Mouse (Mus musculus): ENCODE results near the gene Ndufaf1. TPM values are rescaled to one million over a fixed set of nuclear protein-coding genes. Genes with fewer than 3 reads are reported as not detected.
A peak's percentile ranks its signal among the peaks of the same experiment; 100 is the strongest.
"Not testable (repeated sequence)": the region's sequence is repeated elsewhere in the genome, so short reads cannot be mapped to it uniquely, and the experiment has no call there.

Ndufaf1 gene
- polyA plus RNA-seq, 1 experiment from 2014 or later: 41.2 TPM

DNA sequence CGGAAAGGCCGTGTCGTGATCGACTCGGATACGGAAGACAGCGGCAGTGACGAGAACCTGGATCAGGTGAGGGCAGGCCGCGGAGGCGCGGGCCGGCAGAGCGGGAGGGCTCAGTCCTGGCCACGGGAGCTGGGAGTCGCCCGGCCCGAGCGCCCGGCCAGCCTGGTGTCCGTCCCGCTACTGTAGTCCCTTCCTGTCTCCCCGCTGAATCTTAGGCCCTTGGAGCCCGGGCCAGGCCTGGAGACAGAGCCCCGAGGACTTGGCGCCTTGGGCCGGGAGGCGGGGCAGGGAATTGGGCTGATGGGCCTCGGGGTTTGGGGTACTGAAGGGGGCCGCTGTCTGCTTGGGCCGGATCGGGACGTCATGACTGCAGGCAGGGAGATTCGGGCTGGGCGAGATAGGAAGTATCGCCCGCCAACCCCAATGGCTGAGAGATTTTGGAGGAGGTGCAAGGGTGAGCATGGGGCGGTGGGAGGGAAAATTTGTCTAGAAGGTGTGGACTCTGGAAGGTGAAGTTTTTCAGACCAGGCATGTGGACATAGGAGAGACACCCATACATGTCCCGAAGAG is 12.7 kb upstream of the Ndufaf1 start:
- H3K36me3 ChIP-seq: no peaks in the 10 kb centered on the region
- peaks cover 35% of the 10 kb centered on the region for H3K4me1 ChIP-seq (replicated peaks)
- H3K4me3 ChIP-seq: peak overlapping the region; percentile 100
- H3K27ac ChIP-seq (replicated peaks): peak overlapping the region; percentile 83
- no peaks in the 10 kb centered on the region for H3K27me3 ChIP-seq
- ATAC-seq (ENCODE audit: low FRiP score, low read depth): peak; percentile 88
- H3K4me2 ChIP-seq: peak overlapping the region; percentile 96
- 0% methylated on average over 33 of the region's 39 CpGs for WGBS
- H3K9ac ChIP-seq: peak overlapping the region; percentile 99
- H3K9me3 ChIP-seq: no peaks in the 10 kb centered on the region

DNA sequence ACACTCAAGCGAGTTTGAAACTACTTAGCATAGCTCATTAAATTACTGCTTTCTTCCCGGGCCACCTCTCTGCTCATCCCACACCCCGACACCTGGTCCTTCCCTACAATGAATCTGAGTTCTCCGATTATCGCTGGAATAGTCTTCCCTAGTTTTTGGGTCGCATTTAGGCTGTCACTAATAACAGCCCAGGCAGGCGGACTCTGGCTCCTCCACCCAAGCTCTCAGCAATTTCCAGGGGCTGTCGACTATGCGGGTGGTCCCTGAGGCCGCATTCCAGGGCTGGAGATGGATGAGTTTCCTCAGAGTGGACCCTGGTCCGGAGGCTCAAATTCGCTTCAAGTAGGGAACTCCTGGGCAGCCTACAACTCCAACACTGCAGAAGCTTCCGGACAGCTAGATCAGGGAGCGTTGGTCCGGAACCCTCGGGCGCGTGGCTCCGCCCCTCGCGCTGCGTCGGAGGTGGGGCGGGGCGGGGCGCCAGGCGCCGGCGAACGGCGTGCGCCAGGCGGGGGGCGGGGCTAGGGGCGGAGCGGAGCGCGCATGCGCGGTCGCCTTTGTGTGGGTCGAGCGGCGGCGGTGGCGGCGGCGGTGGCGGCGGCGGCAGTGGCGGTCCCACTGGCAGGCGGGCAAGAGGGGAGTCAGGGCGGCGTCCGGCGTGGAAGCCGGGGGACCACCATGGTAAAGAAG is 12.0 kb upstream of the Ndufaf1 start, which contains the start of gene Rtf1:
Rtf1 (plus strand) TSS at position 544 of the 690 bp plus-strand sequence.
- under 1% methylated on average over 49 of the region's 58 CpGs for WGBS

DNA sequence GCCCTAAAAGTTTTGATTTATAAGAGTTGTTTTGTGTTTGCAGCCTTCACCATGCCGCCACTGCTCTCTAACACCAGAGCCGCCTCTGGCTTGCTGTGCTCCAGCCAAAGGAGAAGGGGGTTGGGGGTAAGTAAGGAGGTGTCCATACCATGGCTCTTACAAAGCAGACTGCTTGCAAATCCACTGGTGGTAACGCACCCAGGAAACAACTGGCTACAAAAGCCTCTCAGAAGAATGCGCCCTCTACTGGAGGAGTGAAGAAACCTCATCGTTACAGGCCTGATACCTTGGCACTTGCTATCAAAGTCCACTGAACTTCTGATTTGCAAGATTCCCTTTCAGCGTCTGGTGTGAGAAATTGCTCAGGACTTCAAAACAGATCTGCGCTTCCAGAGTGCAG is 6.4 kb upstream of the Ndufaf1 start:
- no peak overlapping the region for H3K27ac ChIP-seq (replicated peaks)
- WGBS: 13% methylated on average over 7 of the region's 7 CpGs
- no peaks in the 10 kb centered on the region for H3K36me3 ChIP-seq
- H3K9me3 ChIP-seq: no peaks in the 10 kb centered on the region
- ATAC-seq (ENCODE audit: low FRiP score, low read depth): no peak
- no peaks in the 10 kb centered on the region for H3K27me3 ChIP-seq
- no peak overlapping the region for H3K4me3 ChIP-seq
- no peak overlapping the region for H3K4me2 ChIP-seq
- peaks cover 3% of the 10 kb centered on the region for H3K4me1 ChIP-seq (replicated peaks)
- H3K9ac ChIP-seq: no peak overlapping the region

More for the DNA sequence above, 12.0 kb upstream of the Ndufaf1 start, which contains the start of gene Rtf1:
- peak; percentile 97 for ATAC-seq (ENCODE audit: low FRiP score, low read depth)
- Histone ChIP-seq H3K4me3 (peak within 1 kb of the TSS; percentile 100), H3K27ac (replicated peaks) (peak within 1 kb of the TSS; percentile 87), H3K36me3 (no peaks in the 10 kb centered on the region), H3K9me3 (no peaks in the 10 kb centered on the region), H3K27me3 (no peaks in the 10 kb centered on the region), H3K4me2 (peak within 1 kb of the TSS; percentile 96), H3K4me1 (replicated peaks) (peaks cover 35% of the 10 kb centered on the region), H3K9ac (peak within 1 kb of the TSS; percentile 99)

DNA sequence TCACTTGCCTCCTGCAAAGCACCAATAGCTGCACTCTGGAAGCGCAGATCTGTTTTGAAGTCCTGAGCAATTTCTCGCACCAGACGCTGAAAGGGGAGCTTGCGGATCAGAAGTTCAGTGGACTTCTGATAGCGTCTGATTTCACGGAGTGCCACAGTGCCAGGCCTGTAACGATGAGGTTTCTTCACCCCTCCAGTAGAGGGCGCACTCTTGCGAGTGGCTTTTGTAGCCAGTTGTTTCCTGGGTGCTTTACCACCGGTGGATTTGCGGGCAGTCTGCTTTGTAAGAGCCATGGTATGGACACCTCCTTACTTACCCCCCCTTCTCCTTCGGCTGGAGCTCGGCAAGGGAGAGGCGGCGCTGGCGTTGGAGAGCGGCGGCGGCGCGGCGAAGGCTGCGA is 3.1 kb upstream of the Ndufaf1 start:
- not testable (repeated sequence) for ATAC-seq (ENCODE audit: low FRiP score, low read depth); H3K4me2 ChIP-seq; H3K27me3 ChIP-seq; H3K9ac ChIP-seq; H3K4me3 ChIP-seq; H3K9me3 ChIP-seq; H3K36me3 ChIP-seq; H3K27ac ChIP-seq (replicated peaks)
- 74% methylated on average over 22 of the region's 23 CpGs for WGBS
- H3K4me1 ChIP-seq (replicated peaks): peaks cover 13% of the 10 kb centered on the region

DNA sequence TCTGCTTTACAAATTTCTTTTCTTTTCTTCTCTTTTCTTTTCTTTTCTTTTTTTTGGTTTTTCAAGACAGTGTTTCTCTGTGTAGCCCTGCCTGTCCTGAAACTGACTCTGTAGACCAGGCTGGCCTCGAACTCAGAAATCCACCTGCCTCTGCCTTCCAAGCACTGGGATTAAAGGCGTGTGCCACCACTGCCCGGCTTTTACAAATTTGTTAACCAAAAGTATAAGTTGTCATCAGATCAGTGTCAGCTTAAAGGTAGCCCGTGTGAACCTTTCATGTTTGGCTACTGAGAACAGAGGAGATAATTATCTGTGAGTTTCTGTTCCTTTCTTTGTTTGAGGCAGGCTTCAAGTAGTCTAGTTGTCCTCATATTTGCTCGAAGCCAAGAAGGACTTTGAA is 18.4 kb downstream of the Ndufaf1 start:
- WGBS: 92% methylated on average over 5 of the region's 5 CpGs
- Histone ChIP-seq H3K36me3 (no peaks in the 10 kb centered on the region), H3K9me3 (no peaks in the 10 kb centered on the region), H3K27ac (replicated peaks) (no peak overlapping the region), H3K9ac (no peak overlapping the region), H3K4me1 (replicated peaks) (no peaks in the 10 kb centered on the region), H3K4me2 (no peak overlapping the region), H3K27me3 (no peaks in the 10 kb centered on the region), H3K4me3 (no peak overlapping the region)
- no peak for ATAC-seq (ENCODE audit: low FRiP score, low read depth)

DNA sequence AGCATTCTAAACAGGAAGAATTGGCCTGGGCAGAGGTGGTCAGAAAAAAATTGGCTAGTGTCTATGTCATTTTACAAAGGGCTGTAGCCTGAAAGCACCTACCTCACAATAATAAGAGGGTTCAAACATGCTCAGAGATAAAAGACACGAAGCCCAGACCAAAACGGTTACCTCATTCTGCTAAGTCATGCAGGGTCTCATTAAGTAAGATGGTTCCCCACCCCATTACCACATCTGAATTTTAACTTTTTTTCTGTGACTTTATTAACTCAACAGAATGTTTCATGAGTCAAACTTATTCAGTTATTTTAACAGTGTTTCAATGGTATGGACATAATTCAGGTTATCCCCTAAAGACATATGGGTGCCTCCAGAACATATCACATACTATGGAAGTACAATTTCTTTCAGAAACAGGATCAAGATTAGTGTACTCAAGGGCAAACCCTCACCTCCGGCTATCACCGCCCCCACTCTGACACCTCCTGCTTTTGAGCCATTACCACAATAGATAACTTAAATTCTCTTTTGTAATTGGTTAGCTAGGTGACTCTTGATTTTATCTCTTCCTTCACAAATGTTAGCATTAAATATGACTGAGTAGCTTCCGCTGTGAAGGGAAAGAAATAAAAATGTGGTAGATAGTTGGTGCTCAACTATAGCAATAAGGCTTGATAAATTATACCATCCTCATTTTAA is 21.3 kb downstream of the Ndufaf1 start:
- Histone ChIP-seq H3K36me3 (no peaks in the 10 kb centered on the region), H3K4me1 (replicated peaks) (no peaks in the 10 kb centered on the region), H3K4me3 (no peak overlapping the region), H3K4me2 (no peak overlapping the region), H3K9me3 (no peaks in the 10 kb centered on the region), H3K27me3 (no peaks in the 10 kb centered on the region), H3K9ac (no peak overlapping the region), H3K27ac (replicated peaks) (no peak overlapping the region)
- ATAC-seq (ENCODE audit: low FRiP score, low read depth): no peak
- 99% methylated on average over 5 of the region's 5 CpGs for WGBS

DNA sequence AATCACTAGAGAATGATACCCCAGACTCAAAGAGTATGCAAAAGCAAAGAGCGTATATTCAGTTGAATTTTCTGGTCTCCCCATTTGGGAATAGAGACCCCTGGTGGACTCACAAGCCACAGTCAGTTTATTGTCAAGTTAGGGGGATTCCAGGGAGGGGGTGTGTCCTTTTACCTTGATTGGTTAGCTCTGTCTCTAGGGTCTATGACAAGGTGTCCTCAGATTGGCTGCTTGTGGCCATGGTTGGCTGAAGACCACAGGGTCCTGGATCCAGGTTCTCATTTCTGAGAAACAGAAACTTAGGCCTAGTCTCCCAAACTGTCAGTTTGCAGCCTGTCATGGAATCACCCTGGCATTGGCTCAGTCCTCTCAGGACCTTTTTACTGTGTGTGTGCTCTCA is 25.8 kb downstream of the Ndufaf1 start:
- no peaks in the 10 kb centered on the region for H3K4me1 ChIP-seq (replicated peaks)
- WGBS: 74% methylated on average over 1 of the region's 1 CpGs
- no peak for ATAC-seq (ENCODE audit: low FRiP score, low read depth)
- no peak overlapping the region for H3K4me2 ChIP-seq
- no peaks in the 10 kb centered on the region for H3K36me3 ChIP-seq
- H3K27ac ChIP-seq (replicated peaks): no peak overlapping the region
- H3K27me3 ChIP-seq: no peaks in the 10 kb centered on the region
- no peaks in the 10 kb centered on the region for H3K9me3 ChIP-seq
- H3K9ac ChIP-seq: no peak overlapping the region
- no peak overlapping the region for H3K4me3 ChIP-seq

DNA sequence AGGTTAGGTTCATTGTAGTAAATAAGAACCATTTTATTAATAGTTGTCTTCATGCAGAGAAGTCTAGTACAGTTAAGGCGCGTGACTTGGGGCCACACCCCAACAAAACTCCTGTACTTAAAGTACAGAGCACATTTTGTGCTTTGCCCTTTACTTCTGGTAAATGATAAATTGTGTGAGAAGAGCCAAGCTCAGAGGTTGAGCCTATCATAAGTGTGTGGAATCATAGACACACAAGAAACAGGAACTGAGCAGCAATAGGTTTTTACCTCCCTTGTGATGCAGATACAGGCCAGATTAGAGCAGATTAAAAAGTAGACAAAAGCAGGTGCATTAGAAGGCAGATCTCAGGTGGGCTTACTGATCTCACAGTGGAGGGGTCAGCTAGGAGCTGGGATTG is 41.3 kb downstream of the Ndufaf1 start:
- 99% methylated on average over 2 of the region's 2 CpGs for WGBS
- no peaks in the 10 kb centered on the region for H3K36me3 ChIP-seq
- H3K9ac ChIP-seq: no peak overlapping the region
- H3K4me1 ChIP-seq (replicated peaks): peaks cover 11% of the 10 kb centered on the region
- H3K27me3 ChIP-seq: no peaks in the 10 kb centered on the region
- no peak overlapping the region for H3K4me2 ChIP-seq
- H3K27ac ChIP-seq (replicated peaks): no peak overlapping the region
- H3K4me3 ChIP-seq: no peak overlapping the region
- no peaks in the 10 kb centered on the region for H3K9me3 ChIP-seq
- ATAC-seq (ENCODE audit: low FRiP score, low read depth): no peak

DNA sequence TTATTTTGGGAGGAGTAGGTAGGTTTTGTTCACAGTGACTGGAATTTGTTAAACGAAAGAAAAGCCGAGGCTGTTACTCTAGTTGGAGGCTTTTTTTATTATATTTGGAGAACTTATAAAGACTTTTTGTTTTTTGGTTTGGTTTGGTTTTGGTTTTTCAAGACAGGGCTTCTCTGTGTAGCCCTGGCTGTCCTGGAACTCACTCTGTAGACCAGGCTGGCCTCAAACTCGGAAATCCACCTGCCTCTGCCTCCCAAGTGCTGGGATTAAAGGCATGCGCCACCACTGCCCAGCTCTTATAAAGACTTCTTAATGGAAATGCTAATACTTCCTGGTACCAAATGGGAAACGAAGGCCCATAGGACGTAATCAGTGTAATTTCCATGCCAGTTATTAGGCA is 43.6 kb downstream of the Ndufaf1 start:
- H3K36me3 ChIP-seq; ATAC-seq (ENCODE audit: low FRiP score, low read depth); H3K27me3 ChIP-seq; H3K27ac ChIP-seq (replicated peaks); H3K9me3 ChIP-seq: not testable (repeated sequence)
- Histone ChIP-seq H3K4me3 (peak overlapping the region; percentile 56), H3K9ac (0 out of 2 replicates have a peak overlapping the region, but pooled peaks have one; percentile 27), H3K4me1 (replicated peaks) (peaks cover 11% of the 10 kb centered on the region), H3K4me2 (peak overlapping the region; percentile 96)
- WGBS: 11% methylated on average over 6 of the region's 6 CpGs

DNA sequence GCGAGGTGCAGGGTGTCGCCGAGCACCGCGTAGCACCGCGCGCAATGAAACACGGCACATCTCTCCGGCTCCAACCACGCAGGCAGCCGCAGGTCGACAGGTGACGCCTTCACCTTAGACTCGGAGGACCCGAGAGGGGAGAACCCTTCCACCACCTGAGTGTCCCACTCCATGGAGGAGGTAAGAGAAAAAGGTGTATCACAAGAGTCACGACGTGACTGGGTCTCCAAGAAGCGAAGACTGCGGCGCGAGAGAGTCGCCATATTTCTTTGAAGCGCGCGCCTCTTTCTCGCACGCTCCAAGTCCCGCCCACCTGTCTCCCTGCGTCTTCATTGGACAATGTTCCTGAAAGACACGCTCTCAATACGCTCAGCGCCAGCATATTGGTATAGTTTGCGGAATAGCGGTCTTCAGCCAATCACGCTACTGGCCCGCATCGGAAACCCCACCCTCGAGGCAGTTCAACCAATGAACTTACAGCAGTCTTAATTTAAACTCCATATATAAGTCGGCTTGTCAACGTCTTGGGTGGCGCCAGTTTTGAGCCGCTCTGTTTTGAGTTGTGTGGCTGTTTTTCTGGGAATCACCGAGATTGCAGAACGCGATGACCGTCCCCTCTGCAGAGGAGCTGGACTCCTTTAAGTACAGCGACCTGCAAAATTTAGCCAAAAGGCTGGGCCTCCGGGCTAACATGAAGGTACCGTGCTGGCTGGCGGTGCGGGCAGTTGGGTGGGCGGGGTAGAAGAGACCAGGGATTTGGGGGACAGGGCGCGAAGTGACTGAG is 44.2 kb downstream of the Ndufaf1 start, which contains the start of the genes Nusap1 and Oip5:
Nusap1 (plus strand) TSS at position 100 of the 784 bp plus-strand sequence.
Oip5 (minus strand) TSS at position 271 of the 784 bp plus-strand sequence.
- Histone ChIP-seq H3K27ac (replicated peaks) (no peak within 1 kb of the TSS), H3K9ac (peak within 1 kb of the TSS; percentile 46), H3K27me3 (no peaks in the 10 kb centered on the region), H3K36me3 (no peaks in the 10 kb centered on the region), H3K9me3 (no peaks in the 10 kb centered on the region), H3K4me3 (peak within 1 kb of the TSS; percentile 56), H3K4me1 (replicated peaks) (peaks cover 11% of the 10 kb centered on the region), H3K4me2 (peak within 1 kb of the TSS; percentile 96)
- WGBS: under 1% methylated on average over 55 of the region's 55 CpGs
- ATAC-seq (ENCODE audit: low FRiP score, low read depth): peak; percentile 100

DNA sequence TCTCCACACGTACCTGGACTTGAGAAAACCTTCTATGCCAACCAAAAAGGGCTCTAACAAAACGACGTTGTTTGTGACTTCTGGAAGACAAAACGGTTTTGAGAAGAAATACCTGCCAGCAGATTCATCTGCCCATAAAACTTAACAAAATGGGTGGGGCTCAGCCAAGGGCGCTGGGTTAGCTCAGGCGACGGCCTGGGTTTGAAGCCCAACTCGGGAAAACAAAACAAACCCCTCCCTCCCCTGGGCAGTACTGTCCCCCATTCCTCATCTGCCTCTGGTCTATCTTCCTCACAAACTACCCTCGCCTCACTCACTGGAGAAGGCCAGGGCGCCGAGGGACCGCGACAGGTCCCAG is 44.8 kb downstream of the Ndufaf1 start:
- H3K9ac ChIP-seq: peak overlapping the region; percentile 46
- under 1% methylated on average over 13 of the region's 13 CpGs for WGBS
- no peaks in the 10 kb centered on the region for H3K27me3 ChIP-seq
- no peak for ATAC-seq (ENCODE audit: low FRiP score, low read depth)
- peaks cover 11% of the 10 kb centered on the region for H3K4me1 ChIP-seq (replicated peaks)
- no peak overlapping the region for H3K27ac ChIP-seq (replicated peaks)
- H3K4me3 ChIP-seq: peak overlapping the region; percentile 56
- H3K36me3 ChIP-seq: no peaks in the 10 kb centered on the region
- H3K4me2 ChIP-seq: peak overlapping the region; percentile 96
- H3K9me3 ChIP-seq: no peaks in the 10 kb centered on the region
